Comparison of ENCODE assay signal across 8 mouse cellular contexts in the genomic region with DNA sequence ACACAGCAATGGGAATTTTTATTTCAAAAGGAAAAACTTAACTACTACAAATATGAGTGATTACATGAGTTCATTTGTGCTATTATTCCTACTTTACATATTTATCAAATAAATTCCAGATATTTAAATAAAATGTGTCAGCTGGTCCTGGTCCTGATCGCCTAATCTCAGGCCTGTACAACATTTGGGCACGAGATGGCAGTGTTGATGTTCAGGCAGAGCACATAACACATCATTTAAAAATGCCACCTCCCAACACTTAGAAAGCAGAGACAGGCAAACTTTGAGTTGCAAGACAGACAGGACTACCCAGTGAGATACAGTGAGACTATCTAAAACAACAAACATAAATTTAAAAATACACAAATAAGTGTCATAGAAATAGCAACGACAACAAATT. TPM values are rescaled to one million over a fixed set of nuclear protein-coding genes. Genes with fewer than 3 reads are reported as not detected.
DNase-seq lines count a peak whose midpoint lies in the region; TF ChIP-seq lines count a peak whose summit lies in the region.

No protein-coding gene starts in this region.

- H3K27ac ChIP-seq in gastrocnemius, adult 2 months, result no peak overlapping the region

- 42% methylated on average over 3 of the region's 3 CpGs for WGBS in lung, adult 2 months

- H3K4me1 ChIP-seq in lung, adult 2 months (ENCODE audit: control insufficient read depth, insufficient read depth, low read length), result no peaks in the 10 kb centered on the region

- DNase-seq in gastrocnemius, adult 2 months, result no peak
- DNase-seq in gastrocnemius, adult 18-20 months (ENCODE audit: low spot score), result no peak
- no peak for DNase-seq in lung, adult 2 months
- no peak for DNase-seq in lung, postnatal 4 days
- peak; percentile 80 for DNase-seq in NIH3T3 (ENCODE audit: low read depth)
- peak; percentile 70 for DNase-seq in naive thymus-derived CD4-positive, alpha-beta T cell, adult 2 months (ENCODE audit: low read depth)
- DNase-seq in gastrocnemius, postnatal 14 days, result no peak
- no peak for DNase-seq in yolk sac, embryonic 10.5 days (ENCODE audit: low spot score)

- TF ChIP-seq CTCF in gastrocnemius, adult 2 months (IDR thresholded peaks at IDR 0.05), result peak; percentile 58
- TF ChIP-seq CTCF in lung, adult 2 months (IDR thresholded peaks at IDR 0.05; ENCODE audit: insufficient read depth, low read length), result peak; percentile 45

- intact Hi-C loops in gastrocnemius, adult 2 months (cut with DNase I), result no loop called here
- intact Hi-C loops in gastrocnemius, postnatal 14 days (cut with DNase I; ENCODE audit: low total_unique reads), result no loop called here

- no peak overlapping the region for H3K4me3 ChIP-seq in gastrocnemius, adult 2 months
- H3K4me3 ChIP-seq in lung, adult 2 months (replicated peaks; ENCODE audit: extremely low read depth, low read depth, low read length), result no peak overlapping the region

- TF ChIP-seq POLR2A in lung, adult 2 months (IDR thresholded peaks at IDR 0.05; ENCODE audit: borderline replicate concordance, extremely low read depth, low read depth, low read length), result no peak

RNA-seq across cellular contexts. Expression of gene Psph, which starts 5.0 kb away (rescaled TPM):
- total RNA-seq in gastrocnemius, adult 2 months (2021), result 10 to 100 TPM; 13.0 to 15.4 TPM
- total RNA-seq in gastrocnemius, adult 18-20 months (2021), result 10 to 100 TPM; 13.2 to 14.4 TPM
- 12.9 and 13.5 TPM in 2 replicates for polyA plus RNA-seq in lung, adult 2 months (2012; rRNA removed)
- 10 to 100 TPM; 13.0 to 16.2 TPM for total RNA-seq in gastrocnemius, postnatal 14 days (2021)

RNA-seq across cellular contexts. Expression of gene Nipsnap2, which starts 57.3 kb away (rescaled TPM):
- 100 to 1,000 TPM; 500 to 681 TPM for total RNA-seq in gastrocnemius, adult 2 months (2021)
- total RNA-seq in gastrocnemius, adult 18-20 months (2021), result 100 to 1,000 TPM; 539 to 562 TPM
- 37.6 and 51.5 TPM in 2 replicates for polyA plus RNA-seq in lung, adult 2 months (2012; rRNA removed)
- 100 to 1,000 TPM; 470 to 562 TPM for total RNA-seq in gastrocnemius, postnatal 14 days (2021)

Comparison
In these comparisons a context has a peak if more than half of its experiments do, and no peak if none do; other contexts are left out.
1. DNase-seq: peak in NIH3T3 (single experiment) and naive thymus-derived CD4-positive, alpha-beta T cell, adult 2 months (single experiment); none in gastrocnemius, adult 2 months (single experiment), gastrocnemius, adult 18-20 months (single experiment), lung, adult 2 months (single experiment), lung, postnatal 4 days (0 of 2), gastrocnemius, postnatal 14 days (single experiment) and yolk sac, embryonic 10.5 days (single experiment).